In genomic region chr5:115028920-115029319, GRCm38 (mm10) we compare ENCODE assay signal across 37 mouse cellular contexts. TPM values are rescaled to one million over a fixed set of nuclear protein-coding genes. Genes with fewer than 3 reads are reported as not detected.
"Had no signal": no experiment of that assay in that cellular context is flagged by ENCODE, and none has a peak within 500 bp of the region (broad histone marks: within the 10 kb centered on the region; RNA-seq: fewer than 3 reads in every experiment).

No protein-coding gene starts in this region.

- H3K36me3 ChIP-seq: heart, embryonic 15.5 days; hindbrain, embryonic 13.5 days; hindbrain, embryonic 15.5 days; kidney, embryonic 15.5 days had no signal

- H3K4me3 ChIP-seq: heart, embryonic 13.5 days; heart, embryonic 15.5 days; hindbrain, embryonic 13.5 days; hindbrain, embryonic 15.5 days; kidney, embryonic 15.5 days; limb, embryonic 13.5 days; limb, embryonic 15.5 days had no signal

- H3K9ac ChIP-seq: heart, embryonic 13.5 days; heart, embryonic 15.5 days; hindbrain, embryonic 13.5 days; hindbrain, embryonic 15.5 days; kidney, embryonic 15.5 days; limb, embryonic 13.5 days; limb, embryonic 15.5 days had no signal

- DNase-seq: gastrocnemius, postnatal 14 days; gastrocnemius, postnatal 36 days; heart, adult 18-20 months; heart, postnatal 14 days; heart, postnatal 36 days; kidney, adult 11 months; kidney, adult 2 months; kidney, adult 9 months; kidney, postnatal 14 days; kidney, postnatal 36 days; layer of hippocampus, adult 9-11 months; layer of hippocampus, postnatal 36 days; left cerebral cortex, postnatal 4 days had no signal

- H3K27me3 ChIP-seq: heart, embryonic 13.5 days; heart, embryonic 15.5 days; hindbrain, embryonic 13.5 days; hindbrain, embryonic 15.5 days; kidney, embryonic 15.5 days; limb, embryonic 13.5 days; limb, embryonic 15.5 days had no signal

- H3K9me3 ChIP-seq: heart, embryonic 13.5 days; heart, embryonic 15.5 days; hindbrain, embryonic 13.5 days; hindbrain, embryonic 15.5 days; kidney, embryonic 15.5 days; limb, embryonic 13.5 days; limb, embryonic 15.5 days had no signal

- H3K4me1 ChIP-seq: limb, embryonic 15.5 days had no signal

- H3K27ac ChIP-seq: heart, embryonic 13.5 days; heart, embryonic 15.5 days; hindbrain, embryonic 13.5 days; hindbrain, embryonic 15.5 days; hindbrain, postnatal 0 days; kidney, embryonic 15.5 days; kidney, postnatal 0 days; limb, embryonic 13.5 days; limb, embryonic 15.5 days had no signal

RNA-seq across cellular contexts. Expression of gene Hnf1a, which starts 58.0 kb away (rescaled TPM):
- total RNA-seq: gastrocnemius, adult 18-20 months; gastrocnemius, adult 8-10 months; gastrocnemius, postnatal 14 days; gastrocnemius, postnatal 36 days; heart, adult 18-20 months; heart, adult 8-10 months; heart, postnatal 36 days; hematopoietic stem cell, adult 5-6 weeks; hindbrain, postnatal 0 days; layer of hippocampus, adult 18-20 months; layer of hippocampus, adult 8-10 months; layer of hippocampus, postnatal 14 days; layer of hippocampus, postnatal 36 days; left cerebral cortex, adult 18-20 months; left cerebral cortex, adult 8-10 months; left cerebral cortex, postnatal 10 days; left cerebral cortex, postnatal 25 days; left cerebral cortex, postnatal 4 days had no signal
- polyA plus RNA-seq: heart, embryonic 11.5 days; heart, postnatal 0 days; hindbrain, embryonic 11.5 days; hindbrain, embryonic 13.5 days; limb, embryonic 11.5 days; limb, embryonic 13.5 days; limb, embryonic 15.5 days had no signal
